Mouse (Mus musculus) small intestine, adult 2 months (tissue): ENCODE measurements around the gene Serac1.

Source experiments
- CTCF ChIP-seq: fragments of 200-500 bp; IDR thresholded peaks from 2 replicates; pipeline ENCODE4 v1.5.1; 2012; ENCODE audit warnings: low read depth, mild to moderate bottlenecking, control low read depth, inconsistent platforms, low read length, moderate library complexity, mixed read lengths; ENCODE audit not compliant: insufficient replicate concordance, insufficient read length; ENCODE audit errors: extremely low read depth
- POLR2A ChIP-seq: fragments of 200-500 bp; IDR thresholded peaks from 2 replicates; pipeline ENCODE4 v1.6.1; 2012; ENCODE audit warnings: low read depth, mild to moderate bottlenecking, control low read depth, inconsistent platforms, low read length, moderate library complexity

- TF ChIP-seq CTCF (no peak), POLR2A (no peak)
These were observed 45.9 kb upstream of the Serac1 start for GRCm38 (mm10) chr17:6125441-6125840.
